Mouse (Mus musculus) hindbrain, embryonic 13.5 days (tissue): ENCODE data around the gene Rps27l. TPM values are rescaled to one million over a fixed set of nuclear protein-coding genes. Genes with fewer than 3 reads are reported as not detected.

Experiments used
- ATAC-seq: fragments of 200-750 bp; cut with Nextera tagmentation; 2 replicates; pipeline ENCODE4 v1.8.0; 2017; ENCODE audit warnings: moderate TSS enrichment; ENCODE audit not compliant: low FRiP score
- H3K27ac ChIP-seq: fragments of 300-500 bp; sonication (generic); 2 replicates; pipeline ENCODE4 v1.5.1; 2015; ENCODE audit warnings: inconsistent platforms, mild to moderate bottlenecking, moderate library complexity
- H3K27me3 ChIP-seq: fragments of 300-500 bp; sonication (generic); 2 replicates; pipeline ENCODE4 v1.6.1; 2015; ENCODE audit warnings: mild to moderate bottlenecking, inconsistent platforms
- H3K36me3 ChIP-seq: fragments of 300-500 bp; sonication (generic); 2 replicates; pipeline ENCODE4 v1.6.1; 2015; ENCODE audit warnings: mild to moderate bottlenecking, inconsistent platforms
- H3K4me1 ChIP-seq: fragments of 300-500 bp; sonication (generic); replicated peaks from 2 replicates; pipeline ENCODE4 v1.6.1; 2015; ENCODE audit warnings: inconsistent platforms
- H3K4me2 ChIP-seq: fragments of 300-500 bp; sonication (generic); 2 replicates; pipeline ENCODE4 v1.6.1; 2015; ENCODE audit warnings: inconsistent platforms, mild to moderate bottlenecking, moderate library complexity
- H3K4me3 ChIP-seq: fragments of 300-500 bp; sonication (generic); 2 replicates; pipeline ENCODE4 v1.5.1; 2015; ENCODE audit warnings: mild to moderate bottlenecking, inconsistent platforms
- H3K9ac ChIP-seq: fragments of 300-500 bp; sonication (generic); 2 replicates; pipeline ENCODE4 v1.6.1; 2015; ENCODE audit warnings: mild to moderate bottlenecking, inconsistent platforms
- H3K9me3 ChIP-seq: fragments of 300-500 bp; sonication (generic); 2 replicates; pipeline ENCODE4 v1.6.1; 2016; ENCODE audit warnings: inconsistent platforms
- WGBS: fragments of 180-500 bp; shearing (Covaris S2); methylation state at CpG from one replicate; pipeline ENCODE4 v1.1.7; 2015; 5-methylcytosine and 5-hydroxymethylcytosine counted together
- polyA plus RNA-seq: library from polyadenylated mRNA; unstranded; fragments of >200 nt; fragmentation: Nextera tagmentation; extraction: Ambion mirVana; gene quantifications from 2 replicates; pipeline ENCODE4 v1.2.1, GENCODE M21; 2015

The Rps27l gene
- polyA plus RNA-seq, 1 experiment from 2014 or later, result 315 TPM

- Histone ChIP-seq H3K36me3 (peaks cover 29% of the 10 kb centered on the region), H3K4me1 (peaks cover 12% of the 10 kb centered on the region), H3K9me3 (no peaks in the 10 kb centered on the region), H3K9ac (no peak overlapping the region), H3K27me3 (no peaks in the 10 kb centered on the region), H3K27ac (no peak overlapping the region), H3K4me2 (no peak overlapping the region), H3K4me3 (no peak overlapping the region)
- no peak for ATAC-seq
- 86% methylated on average over 8 of the region's 8 CpGs for WGBS
Observed at GRCm38 (mm10) chr9:66971116-66971515, 25.2 kb downstream of the Rps27l start.

- Histone ChIP-seq H3K36me3 (peaks cover 14% of the 10 kb centered on the region), H3K4me3 (peak overlapping the region; percentile 71), H3K4me2 (peak overlapping the region; percentile 63), H3K9ac (peak overlapping the region; percentile 85), H3K27ac (peak overlapping the region; percentile 94), H3K27me3 (no peaks in the 10 kb centered on the region), H3K4me1 (peaks cover 13% of the 10 kb centered on the region), H3K9me3 (no peaks in the 10 kb centered on the region)
- peak; percentile 90 for ATAC-seq
- WGBS, result under 1% methylated on average over 38 of the region's 41 CpGs
Observed at GRCm38 (mm10) chr9:66974721-66975225, 28.9 kb downstream of the Rps27l start.

- Histone ChIP-seq H3K27me3 (no peaks in the 10 kb centered on the region), H3K9me3 (no peaks in the 10 kb centered on the region), H3K36me3 (peaks cover 10% of the 10 kb centered on the region), H3K4me2 (peak within 1 kb of the TSS; percentile 63), H3K27ac (peak within 1 kb of the TSS; percentile 94), H3K4me1 (peaks cover 13% of the 10 kb centered on the region), H3K4me3 (peak within 1 kb of the TSS; percentile 71), H3K9ac (peak within 1 kb of the TSS; percentile 85)
- 1% methylated on average over 32 of the region's 32 CpGs for WGBS
- ATAC-seq, result peak; percentile 98
Observed at GRCm38 (mm10) chr9:66975239-66975645, 29.4 kb downstream of the Rps27l start, which contains the start of gene Lactb. Gene Lactb (minus strand): TSS chr9:66975484.

GRCm38 (mm10) chr9:66977121-66977520, 31.2 kb downstream of the Rps27l start:
- Histone ChIP-seq H3K4me1 (peaks cover 13% of the 10 kb centered on the region), H3K27ac (no peak overlapping the region), H3K36me3 (no peaks in the 10 kb centered on the region), H3K4me3 (no peak overlapping the region), H3K27me3 (no peaks in the 10 kb centered on the region), H3K4me2 (no peak overlapping the region), H3K9me3 (no peaks in the 10 kb centered on the region), H3K9ac (no peak overlapping the region)
- no peak for ATAC-seq
- 83% methylated on average over 5 of the region's 5 CpGs for WGBS

GRCm38 (mm10) chr9:66977982-66978381, 32.1 kb downstream of the Rps27l start:
- Histone ChIP-seq H3K9me3 (no peaks in the 10 kb centered on the region), H3K27me3 (no peaks in the 10 kb centered on the region), H3K4me1 (peaks cover 13% of the 10 kb centered on the region), H3K4me3 (no peak overlapping the region), H3K4me2 (no peak overlapping the region), H3K9ac (no peak overlapping the region), H3K27ac (no peak overlapping the region), H3K36me3 (no peaks in the 10 kb centered on the region)
- no peak for ATAC-seq
- 94% methylated on average over 1 of the region's 1 CpGs for WGBS

- no peaks in the 10 kb centered on the region for H3K27me3 ChIP-seq
- no peak overlapping the region for H3K9ac ChIP-seq
- H3K4me3 ChIP-seq, result no peak overlapping the region
- no peak overlapping the region for H3K27ac ChIP-seq
- WGBS, result 86% methylated on average over 1 of the region's 1 CpGs
- H3K4me2 ChIP-seq, result no peak overlapping the region
- H3K4me1 ChIP-seq, result peaks cover 13% of the 10 kb centered on the region
- ATAC-seq, result no peak
- no peaks in the 10 kb centered on the region for H3K36me3 ChIP-seq
- H3K9me3 ChIP-seq, result no peaks in the 10 kb centered on the region
Observed at GRCm38 (mm10) chr9:66978468-66978867, 32.6 kb downstream of the Rps27l start.

- no peak overlapping the region for H3K4me3 ChIP-seq
- H3K27me3 ChIP-seq, result no peaks in the 10 kb centered on the region
- H3K36me3 ChIP-seq, result no peaks in the 10 kb centered on the region
- H3K4me1 ChIP-seq, result peaks cover 6% of the 10 kb centered on the region
- 10% methylated on average over 5 of the region's 5 CpGs for WGBS
- no peak overlapping the region for H3K4me2 ChIP-seq
- no peak overlapping the region for H3K9ac ChIP-seq
- ATAC-seq, result no peak
- no peak overlapping the region for H3K27ac ChIP-seq
- no peaks in the 10 kb centered on the region for H3K9me3 ChIP-seq
Observed at GRCm38 (mm10) chr9:66980458-66980857, 34.6 kb downstream of the Rps27l start.

GRCm38 (mm10) chr9:66982085-66982484, 36.2 kb downstream of the Rps27l start:
- no peak overlapping the region for H3K27ac ChIP-seq
- H3K36me3 ChIP-seq, result no peaks in the 10 kb centered on the region
- no peaks in the 10 kb centered on the region for H3K27me3 ChIP-seq
- no peak overlapping the region for H3K4me2 ChIP-seq
- H3K4me3 ChIP-seq, result no peak overlapping the region
- no peak overlapping the region for H3K9ac ChIP-seq
- no peaks in the 10 kb centered on the region for H3K4me1 ChIP-seq
- ATAC-seq, result no peak
- 81% methylated on average over 7 of the region's 7 CpGs for WGBS
- H3K9me3 ChIP-seq, result no peaks in the 10 kb centered on the region

GRCm38 (mm10) chr9:66985377-66985776, 39.5 kb downstream of the Rps27l start:
- no peaks in the 10 kb centered on the region for H3K36me3 ChIP-seq
- H3K9me3 ChIP-seq, result no peaks in the 10 kb centered on the region
- H3K4me3 ChIP-seq, result no peak overlapping the region
- no peak overlapping the region for H3K9ac ChIP-seq
- no peak overlapping the region for H3K4me2 ChIP-seq
- H3K27ac ChIP-seq, result no peak overlapping the region
- no peaks in the 10 kb centered on the region for H3K27me3 ChIP-seq
- H3K4me1 ChIP-seq, result peaks cover 20% of the 10 kb centered on the region
- 75% methylated on average over 7 of the region's 7 CpGs for WGBS
- no peak for ATAC-seq

GRCm38 (mm10) chr9:66988198-66988887, 42.5 kb downstream of the Rps27l start:
- H3K4me2 ChIP-seq, result no peak overlapping the region
- H3K27ac ChIP-seq, result peak overlapping the region; percentile 40; the same call in 1 of the 2 replicates
- no peaks in the 10 kb centered on the region for H3K27me3 ChIP-seq
- ATAC-seq, result no peak
- H3K9me3 ChIP-seq, result no peaks in the 10 kb centered on the region
- no peak overlapping the region for H3K9ac ChIP-seq
- no peak overlapping the region for H3K4me3 ChIP-seq
- 64% methylated on average over 11 of the region's 11 CpGs for WGBS
- H3K4me1 ChIP-seq, result peaks cover 20% of the 10 kb centered on the region
- no peaks in the 10 kb centered on the region for H3K36me3 ChIP-seq

- peaks cover 20% of the 10 kb centered on the region for H3K4me1 ChIP-seq
- no peaks in the 10 kb centered on the region for H3K27me3 ChIP-seq
- H3K4me2 ChIP-seq, result no peak overlapping the region
- WGBS, result 48% methylated on average over 6 of the region's 6 CpGs
- H3K9me3 ChIP-seq, result no peaks in the 10 kb centered on the region
- no peak overlapping the region for H3K9ac ChIP-seq
- H3K27ac ChIP-seq, result peak overlapping the region; percentile 2; the same call in 1 of the 2 replicates
- no peak for ATAC-seq
- no peaks in the 10 kb centered on the region for H3K36me3 ChIP-seq
- H3K4me3 ChIP-seq, result no peak overlapping the region
Observed at GRCm38 (mm10) chr9:66988888-66989414, 43.1 kb downstream of the Rps27l start.

- no peaks in the 10 kb centered on the region for H3K27me3 ChIP-seq
- peaks cover 20% of the 10 kb centered on the region for H3K4me1 ChIP-seq
- H3K9me3 ChIP-seq, result no peaks in the 10 kb centered on the region
- no peak for ATAC-seq
- H3K4me2 ChIP-seq, result no peak overlapping the region
- H3K27ac ChIP-seq, result no peak overlapping the region
- no peak overlapping the region for H3K9ac ChIP-seq
- no peaks in the 10 kb centered on the region for H3K36me3 ChIP-seq
- 68% methylated on average over 6 of the region's 6 CpGs for WGBS
- H3K4me3 ChIP-seq, result no peak overlapping the region
Observed at GRCm38 (mm10) chr9:66989581-66989980, 43.7 kb downstream of the Rps27l start.

- Histone ChIP-seq H3K4me3 (no peak overlapping the region), H3K9me3 (no peaks in the 10 kb centered on the region), H3K27ac (no peak overlapping the region), H3K36me3 (no peaks in the 10 kb centered on the region), H3K4me2 (no peak overlapping the region), H3K27me3 (no peaks in the 10 kb centered on the region), H3K4me1 (peaks cover 20% of the 10 kb centered on the region), H3K9ac (no peak overlapping the region)
- ATAC-seq, result no peak
- 94% methylated on average over 5 of the region's 5 CpGs for WGBS
Observed at GRCm38 (mm10) chr9:66990046-66990445, 44.2 kb downstream of the Rps27l start.
